Mouse (Mus musculus) hindbrain, postnatal 0 days (tissue): ENCODE data around the gene Hivep3. TPM values are rescaled to one million over a fixed set of nuclear protein-coding genes. Genes with fewer than 3 reads are reported as not detected.

Experiments used
- ATAC-seq: fragments of 200-750 bp; cut with Nextera tagmentation; 2 replicates; pipeline ENCODE4 v1.8.0; 2017; ENCODE audit warnings: mild to moderate bottlenecking, moderate TSS enrichment, moderate library complexity
- DNase-seq: peaks from one replicate; pipeline ENCODE4 v3.0.0-alpha.2; 2015; ENCODE audit warnings: low spot score
- H3K27ac ChIP-seq: fragments of 300-500 bp; sonication (generic); 2 replicates; pipeline ENCODE4 v1.5.1; 2014; ENCODE audit warnings: mild to moderate bottlenecking
- H3K27me3 ChIP-seq: fragments of 300-500 bp; sonication (generic); 2 replicates; pipeline ENCODE4 v1.6.1; 2014; ENCODE audit warnings: low read length, mixed read lengths; ENCODE audit not compliant: insufficient read depth
- H3K36me3 ChIP-seq: fragments of 300-500 bp; sonication (generic); 2 replicates; pipeline ENCODE4 v1.6.1; 2014; ENCODE audit warnings: low read length, mixed read lengths; ENCODE audit not compliant: insufficient read depth
- H3K4me1 ChIP-seq: fragments of 300-500 bp; sonication (generic); 2 replicates; pipeline ENCODE4 v1.6.1; 2014; ENCODE audit warnings: antibody characterized with exemption, low read length, mixed read lengths; ENCODE audit not compliant: insufficient read depth
- H3K4me2 ChIP-seq: fragments of 300-500 bp; sonication (generic); 2 replicates; pipeline ENCODE4 v1.6.1; 2014; ENCODE audit warnings: low read depth, mild to moderate bottlenecking, low read length, moderate library complexity, mixed read lengths
- H3K4me3 ChIP-seq: fragments of 300-500 bp; sonication (generic); 2 replicates; pipeline ENCODE4 v1.5.1; 2014; ENCODE audit warnings: low read length
- H3K9ac ChIP-seq: fragments of 300-500 bp; sonication (generic); replicated peaks from 2 replicates; pipeline ENCODE4 v1.6.1; 2014; ENCODE audit warnings: mild to moderate bottlenecking, low read length, moderate library complexity, mixed read lengths
- H3K9me3 ChIP-seq: fragments of 300-500 bp; sonication (generic); 2 replicates; pipeline ENCODE4 v1.6.1; 2016; ENCODE audit warnings: low read length, mixed read lengths
- CTCF ChIP-seq: IDR thresholded peaks from 2 replicates; pipeline ENCODE4 v1.5.1; 2016; ENCODE audit warnings: antibody characterized with exemption, control low read depth, low read depth
- WGBS: fragments of 180-500 bp; shearing (Covaris S2); extraction: QIAGEN DNeasy Blood & Tissue Kit; methylation state at CpG from one replicate; pipeline ENCODE4 v1.1.7; 2014; 5-methylcytosine and 5-hydroxymethylcytosine counted together
- polyA plus RNA-seq: library from polyadenylated mRNA; unstranded; fragments of >200 nt; fragmentation: Nextera tagmentation; extraction: Ambion mirVana; gene quantifications from 2 replicates; pipeline ENCODE4 v1.2.1, GENCODE M21; 2015
- total RNA-seq: library from RNA; depleted of rRNA; stranded (reverse); fragments of >200 nt; gene quantifications from 2 replicates; pipeline ENCODE4 v1.2.3, GENCODE M21; 2014

Hivep3 gene
- total and polyA plus RNA-seq, 2 experiments from 2014 or later: 11.0 to 15.1 TPM

- Histone ChIP-seq H3K36me3 (no peaks in the 10 kb centered on the region), H3K4me3 (no peak overlapping the region), H3K4me1 (no peaks in the 10 kb centered on the region; the same call in 1 of the 2 replicates), H3K4me2 (no peak overlapping the region), H3K27ac (no peak overlapping the region), H3K9ac (no peak overlapping the region), H3K9me3 (no peaks in the 10 kb centered on the region), H3K27me3 (no peaks in the 10 kb centered on the region)
- no peak for TF ChIP-seq CTCF
- WGBS: 87% methylated on average over 7 of the region's 7 CpGs
- no peak for DNase-seq
- no peak for ATAC-seq
These were observed 308.9 kb downstream of the Hivep3 start for GRCm38 (mm10) chr4:120042480-120042879.

- DNase-seq (no peak), ATAC-seq (no peak)
- Histone ChIP-seq H3K4me2 (no peak overlapping the region), H3K36me3 (no peaks in the 10 kb centered on the region), H3K4me1 (no peaks in the 10 kb centered on the region; the same call in 1 of the 2 replicates), H3K9me3 (no peaks in the 10 kb centered on the region), H3K4me3 (no peak overlapping the region), H3K27ac (no peak overlapping the region), H3K9ac (no peak overlapping the region), H3K27me3 (no peaks in the 10 kb centered on the region)
- TF ChIP-seq CTCF: no peak
- 76% methylated on average over 5 of the region's 5 CpGs for WGBS
These were observed 311.0 kb downstream of the Hivep3 start for GRCm38 (mm10) chr4:120044612-120045011.

DNA sequence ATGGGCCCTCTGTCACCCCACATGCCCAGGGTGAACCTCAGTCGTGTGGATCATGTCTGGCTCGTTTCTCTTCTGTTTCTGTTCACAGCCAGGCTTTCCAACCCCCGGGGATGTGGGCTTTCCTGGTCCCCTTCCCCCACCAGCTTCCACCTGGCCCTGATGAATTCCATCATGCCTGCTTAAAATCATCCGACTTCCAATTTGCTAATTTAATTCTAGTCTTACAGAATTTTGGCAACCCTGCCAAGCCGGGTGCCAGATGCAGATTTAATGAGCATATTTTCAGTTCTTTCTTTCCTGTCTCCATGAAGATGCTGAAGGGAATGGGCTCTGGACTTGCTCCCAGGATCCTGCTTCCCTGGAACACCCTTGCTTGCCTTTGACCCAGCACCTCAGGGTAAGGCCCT is 311.6 kb downstream of the Hivep3 start:
- peak; percentile 26 for DNase-seq
- Histone ChIP-seq H3K9me3 (no peaks in the 10 kb centered on the region), H3K27me3 (no peaks in the 10 kb centered on the region), H3K4me3 (no peak overlapping the region), H3K4me1 (no peaks in the 10 kb centered on the region; the same call in 1 of the 2 replicates), H3K36me3 (no peaks in the 10 kb centered on the region), H3K27ac (no peak overlapping the region), H3K9ac (no peak overlapping the region), H3K4me2 (no peak overlapping the region)
- ATAC-seq: no peak
- 24% methylated on average over 5 of the region's 5 CpGs for WGBS
- no peak for TF ChIP-seq CTCF

- TF ChIP-seq CTCF: no peak
- Histone ChIP-seq H3K9me3 (no peaks in the 10 kb centered on the region), H3K4me2 (no peak overlapping the region), H3K4me3 (no peak overlapping the region), H3K27ac (no peak overlapping the region), H3K4me1 (no peaks in the 10 kb centered on the region; the same call in 1 of the 2 replicates), H3K36me3 (no peaks in the 10 kb centered on the region), H3K27me3 (no peaks in the 10 kb centered on the region), H3K9ac (no peak overlapping the region)
- no peak for DNase-seq
- no peak for ATAC-seq
- 83% methylated on average over 7 of the region's 7 CpGs for WGBS
These were observed 312.3 kb downstream of the Hivep3 start for GRCm38 (mm10) chr4:120045871-120046270.

DNA sequence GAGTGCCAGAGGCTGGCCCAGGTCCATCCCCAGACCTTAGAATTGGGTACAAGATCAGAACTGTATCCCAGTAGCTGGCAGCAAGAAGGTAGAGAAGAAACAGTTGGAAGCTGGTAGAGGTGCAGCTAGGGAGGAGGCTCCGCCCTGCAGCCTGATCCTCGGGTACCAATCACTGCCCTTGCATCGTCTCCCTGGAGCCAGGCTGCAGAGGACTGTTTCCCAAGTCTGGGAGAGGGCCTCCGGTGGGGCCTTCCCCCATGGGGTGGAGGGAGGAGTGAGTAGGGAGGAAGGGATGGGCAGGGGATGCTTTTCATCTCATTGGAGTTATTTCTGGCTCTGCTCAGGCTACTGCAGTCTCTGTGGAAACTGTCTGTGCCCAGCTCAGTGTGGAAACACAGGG is 313.5 kb downstream of the Hivep3 start:
- H3K27me3 ChIP-seq: no peaks in the 10 kb centered on the region
- no peak overlapping the region for H3K9ac ChIP-seq
- H3K4me3 ChIP-seq: no peak overlapping the region
- H3K9me3 ChIP-seq: no peaks in the 10 kb centered on the region
- no peak overlapping the region for H3K27ac ChIP-seq
- no peaks in the 10 kb centered on the region; the same call in 1 of the 2 replicates for H3K4me1 ChIP-seq
- no peaks in the 10 kb centered on the region for H3K36me3 ChIP-seq
- TF ChIP-seq CTCF: no peak
- H3K4me2 ChIP-seq: no peak overlapping the region
- DNase-seq (no peak), ATAC-seq (no peak)
- WGBS: 40% methylated on average over 4 of the region's 4 CpGs

DNA sequence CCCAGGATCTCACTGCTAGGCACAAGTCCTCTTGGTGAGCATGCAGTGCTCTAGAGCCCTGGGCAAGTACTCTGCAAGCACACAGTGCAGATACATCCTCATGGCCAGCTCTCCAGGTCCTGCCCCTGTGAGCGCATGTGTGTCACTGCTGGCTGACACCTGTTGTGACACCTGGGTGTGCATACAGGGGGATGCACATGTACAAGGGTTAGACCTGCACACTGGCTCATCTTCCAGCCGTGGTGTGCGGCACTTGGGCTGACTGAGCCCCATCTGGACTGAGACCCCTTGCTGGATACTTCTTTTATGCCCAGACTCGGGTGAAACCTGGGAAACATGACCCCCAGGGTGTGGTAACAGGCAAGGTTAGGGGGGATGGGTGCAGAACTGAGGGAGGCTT is 314.7 kb downstream of the Hivep3 start:
- Histone ChIP-seq H3K9ac (no peak overlapping the region), H3K4me1 (no peaks in the 10 kb centered on the region; the same call in 1 of the 2 replicates), H3K36me3 (no peaks in the 10 kb centered on the region), H3K27me3 (no peaks in the 10 kb centered on the region), H3K4me3 (no peak overlapping the region), H3K4me2 (no peak overlapping the region), H3K9me3 (no peaks in the 10 kb centered on the region), H3K27ac (no peak overlapping the region)
- no peak for ATAC-seq
- DNase-seq: no peak
- 81% methylated on average over 4 of the region's 4 CpGs for WGBS
- TF ChIP-seq CTCF: no peak

DNA sequence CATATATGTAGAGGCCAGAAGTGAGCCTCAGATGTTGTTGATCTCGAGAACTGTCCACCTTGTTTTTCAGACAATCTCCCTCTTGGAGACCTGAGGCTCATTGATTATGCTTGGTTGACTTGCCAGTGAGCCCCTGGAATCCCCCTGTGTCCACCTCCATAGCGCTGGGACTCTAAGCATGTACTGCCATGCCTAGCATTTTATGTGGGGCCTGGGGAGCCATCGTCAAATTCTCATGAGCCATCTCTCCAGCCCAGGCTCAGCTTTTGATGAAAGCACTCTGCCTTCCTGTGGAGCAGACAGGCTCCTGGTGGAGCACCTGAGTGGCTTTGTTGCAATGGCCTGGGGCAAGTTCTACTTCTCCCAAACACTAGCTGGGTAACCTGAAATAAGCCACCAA is 316.3 kb downstream of the Hivep3 start:
- Histone ChIP-seq H3K27ac (no peak overlapping the region), H3K27me3 (no peaks in the 10 kb centered on the region), H3K4me1 (no peaks in the 10 kb centered on the region; the same call in 1 of the 2 replicates), H3K4me3 (no peak overlapping the region), H3K9me3 (no peaks in the 10 kb centered on the region), H3K4me2 (no peak overlapping the region), H3K9ac (no peak overlapping the region), H3K36me3 (no peaks in the 10 kb centered on the region)
- TF ChIP-seq CTCF: no peak
- WGBS: 90% methylated on average over 3 of the region's 3 CpGs
- ATAC-seq: no peak
- no peak for DNase-seq
